Mouse (Mus musculus) midbrain, embryonic 11.5 days (tissue): Measurements from ENCODE around the gene Ank3. TPM values are rescaled to one million over a fixed set of nuclear protein-coding genes. Genes with fewer than 3 reads are reported as not detected.
A peak's percentile ranks its signal among the peaks of the same experiment; 100 is the strongest.

Source experiments
- ATAC-seq: fragments of 200-750 bp; cut with Nextera tagmentation; 2 replicates; pipeline ENCODE4 v1.8.0; 2017; ENCODE audit warnings: moderate TSS enrichment, moderate library complexity; ENCODE audit not compliant: low FRiP score
- DNase-seq: peaks from one replicate; pipeline ENCODE4 v3.0.0; 2015; ENCODE audit warnings: low spot score; ENCODE audit errors: missing footprints
- H3K27ac ChIP-seq: fragments of 300-500 bp; sonication (generic); 2 replicates; pipeline ENCODE4 v1.5.1; 2014; ENCODE audit warnings: low read depth, low read length
- H3K27me3 ChIP-seq: fragments of 300-500 bp; sonication (generic); 2 replicates; pipeline ENCODE4 v1.6.1; 2014; ENCODE audit warnings: mild to moderate bottlenecking, low read length, moderate library complexity, mixed read lengths; ENCODE audit not compliant: control insufficient read depth, insufficient read depth
- H3K36me3 ChIP-seq: fragments of 300-500 bp; sonication (generic); 2 replicates; pipeline ENCODE4 v1.6.1; 2014; ENCODE audit warnings: mild to moderate bottlenecking, low read length, moderate library complexity, mixed read lengths; ENCODE audit not compliant: control insufficient read depth, insufficient read depth
- H3K4me1 ChIP-seq: fragments of 300-500 bp; sonication (generic); 2 replicates; pipeline ENCODE4 v1.6.1; 2014; ENCODE audit warnings: low read length; ENCODE audit not compliant: control insufficient read depth, insufficient read depth
- H3K4me2 ChIP-seq: fragments of 300-500 bp; sonication (generic); 2 replicates; pipeline ENCODE4 v1.6.1; 2014; ENCODE audit warnings: mild to moderate bottlenecking, moderate library complexity
- H3K4me3 ChIP-seq: fragments of 300-500 bp; sonication (generic); 2 replicates; pipeline ENCODE4 v1.5.1; 2014; ENCODE audit warnings: low read depth, low read length
- H3K9ac ChIP-seq: fragments of 300-500 bp; sonication (generic); 2 replicates; pipeline ENCODE4 v1.6.1; 2014; ENCODE audit warnings: low read length
- H3K9me3 ChIP-seq: fragments of 300-500 bp; sonication (generic); 2 replicates; pipeline ENCODE4 v1.6.1; 2016; ENCODE audit warnings: low read length; ENCODE audit not compliant: control insufficient read depth
- WGBS: fragments of 180-500 bp; shearing (Covaris S2); extraction: QIAGEN DNeasy Blood & Tissue Kit; methylation state at CpG from one replicate; pipeline ENCODE4 v1.1.7; 2014; 5-methylcytosine and 5-hydroxymethylcytosine counted together
- polyA plus RNA-seq: library from polyadenylated mRNA; unstranded; fragments of >200 nt; fragmentation: Nextera tagmentation; extraction: Ambion mirVana; gene quantifications from 2 replicates; pipeline ENCODE4 v1.2.1, GENCODE M21; 2014

Gene Ank3
- polyA plus RNA-seq, 1 experiment from 2014 or later = 58.8 TPM

- Histone ChIP-seq H3K36me3 (no peaks in the 10 kb centered on the region), H3K27me3 (no peaks in the 10 kb centered on the region), H3K4me1 (no peaks in the 10 kb centered on the region), H3K9ac (no peak overlapping the region), H3K9me3 (no peaks in the 10 kb centered on the region), H3K27ac (no peak overlapping the region), H3K4me2 (no peak overlapping the region), H3K4me3 (no peak overlapping the region)
- no peak for ATAC-seq
- no peak for DNase-seq
- 84% methylated on average over 2 of the region's 2 CpGs for WGBS
These were observed 430.2 kb downstream of the Ank3 start for GRCm38 (mm10) chr10:69828770-69829169.

- H3K4me3 ChIP-seq = no peak overlapping the region
- ATAC-seq (no peak), DNase-seq (no peak)
- H3K36me3 ChIP-seq = no peaks in the 10 kb centered on the region
- no peak overlapping the region for H3K27ac ChIP-seq
- no peak overlapping the region for H3K9ac ChIP-seq
- no peaks in the 10 kb centered on the region for H3K27me3 ChIP-seq
- WGBS = 91% methylated on average over 3 of the region's 3 CpGs
- no peaks in the 10 kb centered on the region for H3K9me3 ChIP-seq
- no peaks in the 10 kb centered on the region for H3K4me1 ChIP-seq
- no peak overlapping the region for H3K4me2 ChIP-seq
These were observed 430.7 kb downstream of the Ank3 start for GRCm38 (mm10) chr10:69829236-69829635.

GRCm38 (mm10) chr10:69831568-69831967 lies 433.0 kb downstream of the Ank3 start:
- H3K9me3 ChIP-seq = no peaks in the 10 kb centered on the region
- no peak overlapping the region for H3K9ac ChIP-seq
- WGBS = 91% methylated on average over 7 of the region's 7 CpGs
- no peaks in the 10 kb centered on the region for H3K36me3 ChIP-seq
- no peak overlapping the region for H3K27ac ChIP-seq
- H3K4me2 ChIP-seq = no peak overlapping the region
- ATAC-seq (no peak), DNase-seq (no peak)
- no peaks in the 10 kb centered on the region for H3K4me1 ChIP-seq
- no peaks in the 10 kb centered on the region for H3K27me3 ChIP-seq
- H3K4me3 ChIP-seq = no peak overlapping the region

- no peaks in the 10 kb centered on the region for H3K27me3 ChIP-seq
- ATAC-seq (no peak), DNase-seq (no peak)
- WGBS = 81% methylated on average over 4 of the region's 4 CpGs
- H3K9ac ChIP-seq = no peak overlapping the region
- H3K4me1 ChIP-seq = no peaks in the 10 kb centered on the region
- no peak overlapping the region for H3K4me3 ChIP-seq
- no peaks in the 10 kb centered on the region for H3K9me3 ChIP-seq
- H3K36me3 ChIP-seq = no peaks in the 10 kb centered on the region
- no peak overlapping the region for H3K27ac ChIP-seq
- H3K4me2 ChIP-seq = no peak overlapping the region
These were observed 433.7 kb downstream of the Ank3 start for GRCm38 (mm10) chr10:69832241-69832640.

- H3K4me3 ChIP-seq = no peak overlapping the region
- no peak overlapping the region for H3K4me2 ChIP-seq
- H3K27me3 ChIP-seq = no peaks in the 10 kb centered on the region
- DNase-seq = no peak
- no peaks in the 10 kb centered on the region for H3K9me3 ChIP-seq
- no peak for ATAC-seq
- 91% methylated on average over 7 of the region's 7 CpGs for WGBS
- H3K9ac ChIP-seq = no peak overlapping the region
- no peaks in the 10 kb centered on the region for H3K4me1 ChIP-seq
- H3K27ac ChIP-seq = no peak overlapping the region
- H3K36me3 ChIP-seq = no peaks in the 10 kb centered on the region
These were observed 434.2 kb downstream of the Ank3 start for GRCm38 (mm10) chr10:69832822-69833221.

- Histone ChIP-seq H3K4me1 (no peaks in the 10 kb centered on the region), H3K9ac (no peak overlapping the region), H3K36me3 (no peaks in the 10 kb centered on the region), H3K27ac (no peak overlapping the region), H3K9me3 (no peaks in the 10 kb centered on the region), H3K27me3 (no peaks in the 10 kb centered on the region), H3K4me3 (no peak overlapping the region), H3K4me2 (no peak overlapping the region)
- DNase-seq (no peak), ATAC-seq (no peak)
- 81% methylated on average over 4 of the region's 4 CpGs for WGBS
These were observed 436.1 kb downstream of the Ank3 start for GRCm38 (mm10) chr10:69834700-69835099.

GRCm38 (mm10) chr10:69845749-69846148 lies 447.2 kb downstream of the Ank3 start:
- ATAC-seq (peak; percentile 73; the same call in 1 of the 2 replicates), DNase-seq (peak; percentile 92)
- Histone ChIP-seq H3K4me1 (no peaks in the 10 kb centered on the region), H3K9ac (no peak overlapping the region), H3K36me3 (no peaks in the 10 kb centered on the region), H3K4me2 (no peak overlapping the region), H3K9me3 (no peaks in the 10 kb centered on the region), H3K27me3 (no peaks in the 10 kb centered on the region), H3K4me3 (no peak overlapping the region), H3K27ac (no peak overlapping the region)
- 34% methylated on average over 4 of the region's 4 CpGs for WGBS

- Histone ChIP-seq H3K4me1 (no peaks in the 10 kb centered on the region), H3K36me3 (no peaks in the 10 kb centered on the region), H3K27ac (no peak overlapping the region), H3K9ac (no peak overlapping the region), H3K4me2 (no peak overlapping the region), H3K4me3 (no peak overlapping the region), H3K27me3 (no peaks in the 10 kb centered on the region), H3K9me3 (no peaks in the 10 kb centered on the region)
- DNase-seq (no peak), ATAC-seq (no peak)
- WGBS = 62% methylated on average over 5 of the region's 5 CpGs
These were observed 454.0 kb downstream of the Ank3 start for GRCm38 (mm10) chr10:69852366-69853091.

- Histone ChIP-seq H3K27ac (no peak overlapping the region), H3K27me3 (no peaks in the 10 kb centered on the region), H3K36me3 (no peaks in the 10 kb centered on the region), H3K9me3 (no peaks in the 10 kb centered on the region), H3K9ac (no peak overlapping the region), H3K4me3 (no peak overlapping the region), H3K4me2 (no peak overlapping the region), H3K4me1 (no peaks in the 10 kb centered on the region)
- 95% methylated on average over 8 of the region's 8 CpGs for WGBS
- ATAC-seq = no peak
- no peak for DNase-seq
These were observed 456.1 kb downstream of the Ank3 start for GRCm38 (mm10) chr10:69854587-69855185.
